Mouse (Mus musculus): Measurements from ENCODE around the gene H2-Ob. TPM values are rescaled to one million over a fixed set of nuclear protein-coding genes. Genes with fewer than 3 reads are reported as not detected.
A peak's percentile ranks its signal among the peaks of the same experiment; 100 is the strongest.

The H2-Ob gene
- total and polyA plus RNA-seq, 2 experiments from 2014 or later = 0.31 to 1.2 TPM

DNA sequence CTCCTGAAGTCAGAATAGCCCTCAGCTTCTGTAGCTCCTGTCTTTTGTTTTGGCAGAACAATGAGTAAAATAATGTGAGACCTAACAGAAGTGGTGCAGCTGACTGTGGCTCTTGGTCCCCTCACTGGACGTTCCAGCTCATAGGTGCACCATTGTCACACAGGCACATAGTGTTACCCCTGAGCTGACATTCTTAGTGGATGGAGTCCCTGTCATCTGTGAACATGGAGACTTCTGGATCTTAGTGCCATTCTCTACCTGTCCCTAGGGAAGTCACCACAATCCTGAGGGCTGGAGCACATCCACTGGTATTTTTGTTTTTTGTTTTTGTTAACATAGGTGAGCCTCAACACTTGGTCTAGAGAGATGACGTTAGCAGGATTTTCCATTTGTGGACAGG lies 32.2 kb downstream of the H2-Ob start:
- no peak overlapping the region for H3K4me3 ChIP-seq (ENCODE audit: low read depth, low read length)
- no peak for ATAC-seq (ENCODE audit: low FRiP score)
- WGBS = 71% methylated on average over 2 of the region's 2 CpGs

DNA sequence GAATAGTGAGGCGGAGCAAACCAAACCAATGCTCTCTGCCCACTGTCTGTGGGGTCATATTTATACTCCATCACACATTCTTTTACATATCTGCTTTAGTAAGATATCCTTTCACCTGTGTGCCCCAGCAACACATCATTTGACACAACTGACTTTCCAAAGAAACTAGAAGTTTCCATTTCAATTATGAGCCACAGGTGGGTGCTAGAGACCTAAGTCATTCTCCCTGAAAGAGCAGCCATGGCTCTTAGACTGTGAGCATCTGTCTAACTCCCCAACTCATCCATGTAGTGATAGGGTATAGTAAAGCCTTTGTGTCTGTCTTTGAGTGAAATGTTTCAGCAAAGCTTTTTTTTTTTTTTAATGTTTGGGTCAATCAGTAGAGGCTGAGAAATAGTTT lies 33.4 kb downstream of the H2-Ob start:
- ATAC-seq (ENCODE audit: low FRiP score) (no peak), DNase-seq (ENCODE audit: low spot score) (no peak)
- Histone ChIP-seq H3K36me3 (ENCODE audit: insufficient read depth, low read length) (no peaks in the 10 kb centered on the region), H3K27ac (ENCODE audit: low read depth, low read length) (no peak overlapping the region), H3K4me2 (ENCODE audit: low read depth, low read length, poor library complexity, severe bottlenecking) (no peak overlapping the region), H3K4me1 (ENCODE audit: insufficient read depth, low read length) (no peaks in the 10 kb centered on the region), H3K9me3 (ENCODE audit: low read length) (0 out of 2 replicates have a peak, but pooled peaks cover 2% of the 10 kb centered on the region), H3K4me3 (ENCODE audit: low read depth, low read length) (no peak overlapping the region), H3K27me3 (ENCODE audit: insufficient read depth, low read length) (0 out of 2 replicates have a peak, but pooled peaks cover 6% of the 10 kb centered on the region), H3K9ac (replicated peaks; ENCODE audit: low read length, poor library complexity, severe bottlenecking) (no peak overlapping the region)
- TF ChIP-seq CTCF (IDR thresholded peaks at IDR 0.05) = no peak
- 78% methylated on average over 1 of the region's 1 CpGs for WGBS

More for the DNA sequence above, 32.2 kb downstream of the H2-Ob start:
- Histone ChIP-seq H3K27ac (ENCODE audit: low read depth, low read length) (no peak overlapping the region), H3K9me3 (ENCODE audit: low read length) (no peaks in the 10 kb centered on the region), H3K9ac (replicated peaks; ENCODE audit: low read length, poor library complexity, severe bottlenecking) (no peak overlapping the region), H3K4me1 (ENCODE audit: insufficient read depth, low read length) (no peaks in the 10 kb centered on the region), H3K27me3 (ENCODE audit: insufficient read depth, low read length) (0 out of 2 replicates have a peak, but pooled peaks cover 6% of the 10 kb centered on the region), H3K36me3 (ENCODE audit: insufficient read depth, low read length) (no peaks in the 10 kb centered on the region), H3K4me2 (ENCODE audit: low read depth, low read length, poor library complexity, severe bottlenecking) (no peak overlapping the region)
- DNase-seq (ENCODE audit: low spot score) = no peak
- TF ChIP-seq CTCF (IDR thresholded peaks at IDR 0.05) = no peak

DNA sequence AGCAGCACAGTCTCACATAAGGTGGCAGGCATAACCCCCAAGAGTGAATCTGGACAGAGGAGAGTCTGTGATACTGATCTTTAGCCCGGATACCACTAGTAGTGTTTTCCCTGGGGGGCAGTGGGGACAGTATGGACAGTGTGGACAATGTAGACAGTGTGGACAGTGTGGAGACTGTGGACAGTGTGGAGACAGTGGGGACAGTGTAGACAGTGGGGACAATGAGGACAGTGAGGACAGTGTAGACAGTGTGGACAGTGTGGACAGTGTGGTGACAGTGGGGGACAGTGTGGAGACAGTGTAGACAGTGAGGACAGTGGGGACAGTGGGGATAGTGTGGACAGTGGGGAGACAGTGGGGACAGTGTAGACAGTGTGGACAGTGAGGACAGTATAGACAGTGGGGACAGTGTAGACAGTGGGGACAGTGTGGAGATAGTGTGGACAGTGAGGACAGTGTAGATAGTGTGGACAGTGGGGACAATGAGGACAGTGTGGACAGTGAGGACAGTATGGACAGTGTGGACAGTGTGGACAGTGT lies 41.9 kb downstream of the H2-Ob start:
- ATAC-seq (ENCODE audit: low FRiP score) (0 out of 2 replicates have a peak, but pooled peaks have one; percentile 16), DNase-seq (ENCODE audit: low spot score) (no peak)
- Histone ChIP-seq H3K9me3 (ENCODE audit: low read length) (0 out of 2 replicates have a peak, but pooled peaks cover 2% of the 10 kb centered on the region), H3K9ac (replicated peaks; ENCODE audit: low read length, poor library complexity, severe bottlenecking) (no peak overlapping the region), H3K27me3 (ENCODE audit: insufficient read depth, low read length) (no peaks in the 10 kb centered on the region), H3K36me3 (ENCODE audit: insufficient read depth, low read length) (no peaks in the 10 kb centered on the region), H3K27ac (ENCODE audit: low read depth, low read length) (no peak overlapping the region), H3K4me2 (ENCODE audit: low read depth, low read length, poor library complexity, severe bottlenecking) (no peak overlapping the region), H3K4me3 (ENCODE audit: low read depth, low read length) (no peak overlapping the region), H3K4me1 (ENCODE audit: insufficient read depth, low read length) (no peaks in the 10 kb centered on the region)
- TF ChIP-seq CTCF (IDR thresholded peaks at IDR 0.05) = no peak
- WGBS = 85% methylated on average over 1 of the region's 1 CpGs

DNA sequence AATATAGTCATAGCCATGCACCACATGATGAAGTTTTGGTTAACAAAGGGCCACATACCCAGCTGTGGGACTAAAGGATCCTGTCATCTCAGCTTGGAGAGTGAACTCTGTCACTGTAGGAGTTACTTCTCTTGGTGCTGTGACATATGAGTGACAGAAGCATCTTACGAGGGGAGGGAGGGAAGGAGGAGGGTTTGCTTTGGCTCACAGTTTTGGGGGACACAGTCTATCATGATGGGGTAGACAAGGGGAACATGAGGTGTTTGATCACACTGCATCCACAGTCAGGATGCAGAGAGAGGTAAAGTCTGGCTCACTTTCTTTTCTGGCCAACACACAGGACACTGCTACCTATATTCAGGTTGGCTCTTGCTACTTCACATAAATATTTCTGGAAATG lies 43.1 kb downstream of the H2-Ob start:
- no peaks in the 10 kb centered on the region for H3K4me1 ChIP-seq (ENCODE audit: insufficient read depth, low read length)
- H3K4me3 ChIP-seq (ENCODE audit: low read depth, low read length) = no peak overlapping the region
- WGBS = 68% methylated on average over 1 of the region's 1 CpGs
- H3K27me3 ChIP-seq (ENCODE audit: insufficient read depth, low read length) = no peaks in the 10 kb centered on the region
- H3K36me3 ChIP-seq (ENCODE audit: insufficient read depth, low read length) = no peaks in the 10 kb centered on the region
- TF ChIP-seq CTCF (IDR thresholded peaks at IDR 0.05) = no peak
- no peak overlapping the region for H3K4me2 ChIP-seq (ENCODE audit: low read depth, low read length, poor library complexity, severe bottlenecking)
- 0 out of 2 replicates have a peak, but pooled peaks cover 2% of the 10 kb centered on the region for H3K9me3 ChIP-seq (ENCODE audit: low read length)
- no peak overlapping the region for H3K27ac ChIP-seq (ENCODE audit: low read depth, low read length)
- no peak for DNase-seq (ENCODE audit: low spot score)
- H3K9ac ChIP-seq (replicated peaks; ENCODE audit: low read length, poor library complexity, severe bottlenecking) = no peak overlapping the region
- no peak for ATAC-seq (ENCODE audit: low FRiP score)

DNA sequence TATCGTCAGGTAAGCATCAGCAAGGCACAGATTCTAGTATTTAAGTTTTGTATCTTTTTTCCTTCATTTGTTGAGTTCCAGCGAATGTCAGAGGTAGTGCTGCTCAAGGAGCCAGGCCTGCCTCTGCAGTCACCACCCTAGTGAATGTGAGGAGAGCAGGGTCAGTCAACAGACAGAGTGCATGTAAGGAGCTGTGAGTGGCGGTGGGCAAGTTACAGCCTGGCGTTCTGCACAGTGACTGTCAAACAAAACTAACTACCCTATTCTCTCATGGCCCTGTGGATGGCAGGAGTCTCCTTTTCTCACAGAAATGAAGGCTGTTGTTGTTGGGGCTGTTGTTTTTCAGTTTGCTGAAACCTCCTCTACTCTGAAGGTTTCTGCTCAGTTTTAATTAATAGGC lies 46.7 kb downstream of the H2-Ob start:
- no peaks in the 10 kb centered on the region for H3K4me1 ChIP-seq (ENCODE audit: insufficient read depth, low read length)
- no peak overlapping the region for H3K9ac ChIP-seq (replicated peaks; ENCODE audit: low read length, poor library complexity, severe bottlenecking)
- H3K27ac ChIP-seq (ENCODE audit: low read depth, low read length) = no peak overlapping the region
- no peak overlapping the region for H3K4me3 ChIP-seq (ENCODE audit: low read depth, low read length)
- no peak for DNase-seq (ENCODE audit: low spot score)
- no peak for ATAC-seq (ENCODE audit: low FRiP score)
- no peaks in the 10 kb centered on the region for H3K27me3 ChIP-seq (ENCODE audit: insufficient read depth, low read length)
- WGBS = 70% methylated on average over 4 of the region's 4 CpGs
- no peaks in the 10 kb centered on the region for H3K36me3 ChIP-seq (ENCODE audit: insufficient read depth, low read length)
- no peak overlapping the region for H3K4me2 ChIP-seq (ENCODE audit: low read depth, low read length, poor library complexity, severe bottlenecking)
- no peak for TF ChIP-seq CTCF (IDR thresholded peaks at IDR 0.05)
- no peaks in the 10 kb centered on the region for H3K9me3 ChIP-seq (ENCODE audit: low read length)

DNA sequence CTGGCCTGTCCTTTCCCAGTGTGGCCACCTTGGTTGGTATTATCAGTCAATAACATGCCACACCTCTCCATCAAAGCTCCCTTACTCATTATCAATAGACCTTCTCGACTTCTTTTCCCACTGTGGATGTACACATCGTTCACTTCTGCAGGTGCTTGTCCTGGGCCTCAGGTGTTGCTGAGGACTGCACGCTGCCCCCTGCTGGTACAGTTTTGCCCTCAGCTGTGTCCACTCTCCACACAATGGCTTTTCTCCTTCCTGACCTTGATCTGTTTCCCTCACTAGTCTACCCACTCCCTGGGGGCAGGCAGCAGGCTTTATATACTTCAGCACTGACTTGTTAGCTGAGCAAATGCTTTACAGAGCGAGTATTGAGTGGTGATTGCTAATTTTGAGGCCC lies 47.1 kb downstream of the H2-Ob start:
- H3K27ac ChIP-seq (ENCODE audit: low read depth, low read length) = no peak overlapping the region
- no peaks in the 10 kb centered on the region for H3K36me3 ChIP-seq (ENCODE audit: insufficient read depth, low read length)
- WGBS = 40% methylated on average over 4 of the region's 4 CpGs
- H3K4me2 ChIP-seq (ENCODE audit: low read depth, low read length, poor library complexity, severe bottlenecking) = no peak overlapping the region
- H3K9me3 ChIP-seq (ENCODE audit: low read length) = no peaks in the 10 kb centered on the region
- ATAC-seq (ENCODE audit: low FRiP score) (no peak), DNase-seq (ENCODE audit: low spot score) (no peak)
- TF ChIP-seq CTCF (IDR thresholded peaks at IDR 0.05) = peak; percentile 37; the same call in 1 of the 2 replicates
- H3K4me1 ChIP-seq (ENCODE audit: insufficient read depth, low read length) = no peaks in the 10 kb centered on the region
- no peak overlapping the region for H3K4me3 ChIP-seq (ENCODE audit: low read depth, low read length)
- no peak overlapping the region for H3K9ac ChIP-seq (replicated peaks; ENCODE audit: low read length, poor library complexity, severe bottlenecking)
- no peaks in the 10 kb centered on the region; the same call in 1 of the 2 replicates for H3K27me3 ChIP-seq (ENCODE audit: insufficient read depth, low read length)
